Mouse (Mus musculus) forebrain, embryonic 15.5 days (tissue): ENCODE data around the gene Arid3b. TPM values are rescaled to one million over a fixed set of nuclear protein-coding genes. Genes with fewer than 3 reads are reported as not detected.

ENCODE experiments used
- ATAC-seq: fragments of 200-750 bp; cut with Nextera tagmentation; replicated peaks from 2 replicates; pipeline ENCODE4 v1.8.0; 2017; ENCODE audit warnings: mild to moderate bottlenecking, moderate TSS enrichment, moderate library complexity
- H3K27ac ChIP-seq: fragments of 300-500 bp; sonication (generic); replicated peaks from 2 replicates; pipeline ENCODE4 v1.5.1; 2015; ENCODE audit warnings: mild to moderate bottlenecking, inconsistent platforms
- H3K27me3 ChIP-seq: fragments of 300-500 bp; sonication (generic); 2 replicates; pipeline ENCODE4 v1.6.1; 2015; ENCODE audit warnings: inconsistent platforms
- H3K36me3 ChIP-seq: fragments of 300-500 bp; sonication (generic); 2 replicates; pipeline ENCODE4 v1.6.1; 2015; ENCODE audit warnings: mild to moderate bottlenecking, inconsistent platforms
- H3K4me1 ChIP-seq: fragments of 300-500 bp; sonication (generic); 2 replicates; pipeline ENCODE4 v1.6.1; 2015; ENCODE audit warnings: inconsistent platforms
- H3K4me2 ChIP-seq: fragments of 300-500 bp; sonication (generic); replicated peaks from 2 replicates; pipeline ENCODE4 v1.6.1; 2015; ENCODE audit warnings: mild to moderate bottlenecking, inconsistent platforms
- H3K4me3 ChIP-seq: fragments of 300-500 bp; sonication (generic); 2 replicates; pipeline ENCODE4 v1.5.1; 2015; ENCODE audit warnings: mild to moderate bottlenecking, inconsistent platforms
- H3K9ac ChIP-seq: fragments of 300-500 bp; sonication (generic); replicated peaks from 2 replicates; pipeline ENCODE4 v1.6.1; 2015; ENCODE audit warnings: mild to moderate bottlenecking, inconsistent platforms
- H3K9me3 ChIP-seq: fragments of 300-500 bp; sonication (generic); 2 replicates; pipeline ENCODE4 v1.6.1; 2016; ENCODE audit warnings: inconsistent platforms
- WGBS: fragments of 180-500 bp; shearing (Covaris S2); methylation state at CpG from one replicate; pipeline ENCODE4 v1.1.7; 2015; ENCODE audit warnings: mixed read lengths; 5-methylcytosine and 5-hydroxymethylcytosine counted together
- polyA plus RNA-seq: library from polyadenylated mRNA; unstranded; fragments of >200 nt; fragmentation: Nextera tagmentation; extraction: Ambion mirVana; gene quantifications from 2 replicates; pipeline ENCODE4 v1.2.1, GENCODE M21; 2015

Gene Arid3b
- polyA plus RNA-seq, 1 experiment from 2014 or later, result 8.0 TPM

GRCm38 (mm10) chr9:57769539-57770069 lies 67.0 kb downstream of the Arid3b start:
- no peak for ATAC-seq

GRCm38 (mm10) chr9:57767231-57767630 lies 69.4 kb downstream of the Arid3b start:
- H3K4me1 ChIP-seq, result peaks cover 28% of the 10 kb centered on the region
- no peak overlapping the region for H3K27ac ChIP-seq
- no peaks in the 10 kb centered on the region for H3K36me3 ChIP-seq
- WGBS, result 91% methylated on average over 4 of the region's 4 CpGs
- no peak overlapping the region for H3K4me3 ChIP-seq
- H3K4me2 ChIP-seq, result no peak overlapping the region
- H3K9ac ChIP-seq, result no peak overlapping the region
- H3K9me3 ChIP-seq, result no peaks in the 10 kb centered on the region
- H3K27me3 ChIP-seq, result no peaks in the 10 kb centered on the region
- no peak for ATAC-seq

More at GRCm38 (mm10) chr9:57769539-57770069, 67.0 kb downstream of the Arid3b start:
- H3K27ac ChIP-seq, result no peak overlapping the region
- H3K9ac ChIP-seq, result no peak overlapping the region
- peaks cover 8% of the 10 kb centered on the region for H3K4me1 ChIP-seq
- H3K4me2 ChIP-seq, result no peak overlapping the region
- H3K9me3 ChIP-seq, result no peaks in the 10 kb centered on the region
- H3K36me3 ChIP-seq, result no peaks in the 10 kb centered on the region
- 67% methylated on average over 2 of the region's 2 CpGs for whole genome bisulfite sequencing
- no peak overlapping the region for H3K4me3 ChIP-seq
- no peaks in the 10 kb centered on the region for H3K27me3 ChIP-seq

- peak overlapping the region; percentile 88 for H3K4me3 ChIP-seq
- no peaks in the 10 kb centered on the region for H3K27me3 ChIP-seq
- no peaks in the 10 kb centered on the region for H3K36me3 ChIP-seq
- H3K9ac ChIP-seq, result peak overlapping the region; percentile 98
- 42% methylated on average over 6 of the region's 6 CpGs for WGBS
- peak overlapping the region; percentile 95 for H3K4me2 ChIP-seq
- H3K27ac ChIP-seq, result peak overlapping the region; percentile 99
- H3K4me1 ChIP-seq, result peaks cover 34% of the 10 kb centered on the region
- H3K9me3 ChIP-seq, result no peaks in the 10 kb centered on the region
- no peak for ATAC-seq
Measured at GRCm38 (mm10) chr9:57766431-57766830, 70.2 kb downstream of the Arid3b start.

GRCm38 (mm10) chr9:57765364-57766351 lies 70.9 kb downstream of the Arid3b start, which contains the start of gene Clk3:
TSS of gene Clk3 (minus strand) at chr9:57765860.
- H3K27ac ChIP-seq, result peak within 1 kb of the TSS; percentile 99
- peak; percentile 37 for ATAC-seq
- peak within 1 kb of the TSS; percentile 95 for H3K4me2 ChIP-seq
- H3K4me3 ChIP-seq, result peak within 1 kb of the TSS; percentile 88
- no peaks in the 10 kb centered on the region for H3K27me3 ChIP-seq
- peak within 1 kb of the TSS; percentile 98 for H3K9ac ChIP-seq
- WGBS, result under 1% methylated on average over 93 of the region's 93 CpGs
- H3K9me3 ChIP-seq, result no peaks in the 10 kb centered on the region
- H3K36me3 ChIP-seq, result peaks cover 5% of the 10 kb centered on the region
- H3K4me1 ChIP-seq, result peaks cover 34% of the 10 kb centered on the region

- H3K4me3 ChIP-seq, result peak overlapping the region; percentile 88
- H3K4me1 ChIP-seq, result peaks cover 34% of the 10 kb centered on the region
- peak overlapping the region; percentile 99 for H3K27ac ChIP-seq
- 0% methylated on average over 45 of the region's 45 CpGs for WGBS
- no peaks in the 10 kb centered on the region for H3K9me3 ChIP-seq
- no peaks in the 10 kb centered on the region for H3K27me3 ChIP-seq
- peak overlapping the region; percentile 95 for H3K4me2 ChIP-seq
- peak overlapping the region; percentile 98 for H3K9ac ChIP-seq
- peak; percentile 92 for ATAC-seq
- peaks cover 12% of the 10 kb centered on the region for H3K36me3 ChIP-seq
Measured at GRCm38 (mm10) chr9:57764974-57765363, 71.6 kb downstream of the Arid3b start.

- Histone ChIP-seq H3K27me3 (no peaks in the 10 kb centered on the region), H3K4me1 (peaks cover 34% of the 10 kb centered on the region), H3K9ac (peak overlapping the region; percentile 98), H3K9me3 (no peaks in the 10 kb centered on the region), H3K4me3 (peak overlapping the region; percentile 88), H3K36me3 (peaks cover 18% of the 10 kb centered on the region), H3K4me2 (peak overlapping the region; percentile 95), H3K27ac (peak overlapping the region; percentile 99)
- WGBS, result under 1% methylated on average over 57 of the region's 57 CpGs
- peak; percentile 57 for ATAC-seq
Measured at GRCm38 (mm10) chr9:57764147-57764973, 72.2 kb downstream of the Arid3b start.

GRCm38 (mm10) chr9:57762563-57762991 lies 74.0 kb downstream of the Arid3b start:
- H3K9ac ChIP-seq, result no peak overlapping the region
- H3K27ac ChIP-seq, result no peak overlapping the region
- no peaks in the 10 kb centered on the region for H3K27me3 ChIP-seq
- peaks cover 35% of the 10 kb centered on the region for H3K36me3 ChIP-seq
- H3K4me1 ChIP-seq, result peaks cover 34% of the 10 kb centered on the region
- H3K4me2 ChIP-seq, result 0 out of 2 replicates have a peak overlapping the region, but pooled peaks have one; percentile 95
- H3K9me3 ChIP-seq, result no peaks in the 10 kb centered on the region
- H3K4me3 ChIP-seq, result 0 out of 2 replicates have a peak overlapping the region, but pooled peaks have one; percentile 3
- ATAC-seq, result no peak
- 62% methylated on average over 6 of the region's 6 CpGs for WGBS

GRCm38 (mm10) chr9:57761563-57762551 lies 74.7 kb downstream of the Arid3b start:
- Histone ChIP-seq H3K27me3 (no peaks in the 10 kb centered on the region), H3K9ac (no peak overlapping the region), H3K27ac (no peak overlapping the region), H3K9me3 (no peaks in the 10 kb centered on the region), H3K4me3 (0 out of 2 replicates have a peak overlapping the region, but pooled peaks have one; percentile 3), H3K4me2 (no peak overlapping the region), H3K36me3 (peaks cover 42% of the 10 kb centered on the region), H3K4me1 (peaks cover 34% of the 10 kb centered on the region)
- 92% methylated on average over 13 of the region's 13 CpGs for WGBS
- no peak for ATAC-seq

- H3K9ac ChIP-seq, result no peak overlapping the region
- peaks cover 48% of the 10 kb centered on the region for H3K36me3 ChIP-seq
- no peak overlapping the region for H3K4me2 ChIP-seq
- peaks cover 26% of the 10 kb centered on the region for H3K4me1 ChIP-seq
- no peaks in the 10 kb centered on the region for H3K9me3 ChIP-seq
- no peak overlapping the region for H3K4me3 ChIP-seq
- H3K27me3 ChIP-seq, result no peaks in the 10 kb centered on the region
- no peak overlapping the region for H3K27ac ChIP-seq
- 96% methylated on average over 24 of the region's 24 CpGs for WGBS
- no peak for ATAC-seq
Measured at GRCm38 (mm10) chr9:57760416-57761146, 76.0 kb downstream of the Arid3b start.

- Histone ChIP-seq H3K36me3 (peaks cover 61% of the 10 kb centered on the region), H3K4me1 (peaks cover 26% of the 10 kb centered on the region), H3K27me3 (no peaks in the 10 kb centered on the region), H3K4me2 (no peak overlapping the region), H3K4me3 (no peak overlapping the region), H3K9me3 (no peaks in the 10 kb centered on the region), H3K9ac (no peak overlapping the region), H3K27ac (no peak overlapping the region)
- 30% methylated on average over 6 of the region's 6 CpGs for WGBS
- ATAC-seq, result no peak
Measured at GRCm38 (mm10) chr9:57759289-57759688, 77.3 kb downstream of the Arid3b start.
